Mouse (Mus musculus) Patski (cell line): ENCODE measurements around the gene Alkbh6. TPM values are rescaled to one million over a fixed set of nuclear protein-coding genes. Genes with fewer than 3 reads are reported as not detected.

Experiments used
- ATAC-seq: fragments of 100-300 bp; one replicate; pipeline ENCODE4 v1.8.0; 2021
- CTCF ChIA-PET: fragments of 350-600 bp; sonication (Branson Sonifier 250); formaldehyde crosslinking; loops from one replicate; lab custom pipeline; 2022; ENCODE audit warnings: inconsistent platforms; lab: Charles Lee
- POLR2A ChIA-PET: fragments of 350-600 bp; sonication (Branson Sonifier 250); formaldehyde crosslinking; loops from one replicate; lab custom pipeline; 2022; ENCODE audit warnings: antibody characterized with exemption, inconsistent platforms; lab: Charles Lee
- DNase-seq: peaks from one replicate; pipeline ENCODE4 v3.0.0-alpha.2; 2011; ENCODE audit warnings: low read depth, low spot score
- H3K27me3 ChIP-seq: fragments of 371-371 bp; one replicate; pipeline ENCODE4 v1.5.1; 2021
- CTCF ChIP-seq: fragments of 100-300 bp; IDR thresholded peaks from one replicate; pipeline ENCODE4 v1.5.1; 2021
- in situ Hi-C: fragments of 300-500 bp; cut with MboI; formaldehyde crosslinking; loops from 3 replicates; pipeline ENCODE4 v1.11.1; 2018; ENCODE audit warnings: low pct_unique_long_range_greater_than_20kb, mixed read lengths
- polyA plus RNA-seq: library from polyadenylated mRNA; unstranded; gene quantifications from one replicate; pipeline ENCODE4 v1.2.3, GENCODE M21; 2021

Alkbh6 gene
- polyA plus RNA-seq, 1 experiment from 2014 or later = 35.2 TPM

DNA sequence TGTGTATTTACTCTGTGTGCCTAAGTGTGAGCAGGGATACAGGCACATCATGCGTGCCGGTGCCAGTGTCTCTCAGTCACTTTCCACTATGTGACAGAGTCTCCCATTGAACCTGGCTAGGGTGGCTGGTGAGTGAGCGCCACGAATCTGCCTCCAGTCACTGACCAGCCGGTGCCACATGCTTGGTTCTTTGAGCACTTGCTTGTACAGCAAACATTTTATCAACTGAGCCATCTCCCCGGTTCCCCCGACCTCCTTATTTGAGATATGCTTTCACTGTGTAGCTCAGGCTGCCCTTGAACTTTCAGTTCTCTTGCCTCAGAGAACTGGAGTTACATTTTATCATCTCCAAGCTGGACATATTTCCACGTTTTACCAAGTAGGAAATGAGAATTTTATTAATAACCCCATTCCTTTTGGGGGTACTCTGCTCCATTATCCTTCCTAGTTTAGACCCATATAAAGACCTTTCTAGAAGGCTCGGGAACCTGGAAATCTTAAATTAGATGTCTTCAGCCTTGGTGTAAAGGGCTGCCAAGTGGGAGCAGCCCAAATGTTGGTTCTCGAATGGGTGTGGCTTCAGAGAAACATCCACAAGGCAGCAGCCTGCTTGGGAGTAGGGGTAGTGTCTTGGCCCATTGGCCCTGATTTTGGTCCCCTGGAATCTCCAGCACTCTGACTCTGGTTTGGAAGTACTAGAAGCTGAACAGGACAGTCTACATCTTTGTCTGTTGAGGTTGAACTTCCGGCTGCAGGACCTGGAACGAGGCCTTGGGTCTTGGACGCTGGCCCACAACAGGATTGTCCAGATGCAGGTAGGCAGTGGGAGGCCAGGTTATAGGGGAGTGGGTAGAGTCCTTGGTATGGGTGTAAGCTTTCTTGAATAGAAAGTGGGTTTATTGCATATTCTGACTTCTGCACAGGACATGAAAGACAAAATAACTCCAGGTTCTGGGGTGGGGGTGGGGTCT lies 7.3 kb downstream of the Alkbh6 start:
- no peak for ATAC-seq
- ChIA-PET CTCF (no interaction called here), POLR2A (no interaction called here)
- no peak for DNase-seq
- no peaks in the 10 kb centered on the region for H3K27me3 ChIP-seq
- TF ChIP-seq CTCF = no peak
- in situ Hi-C loops = no loop called here

DNA sequence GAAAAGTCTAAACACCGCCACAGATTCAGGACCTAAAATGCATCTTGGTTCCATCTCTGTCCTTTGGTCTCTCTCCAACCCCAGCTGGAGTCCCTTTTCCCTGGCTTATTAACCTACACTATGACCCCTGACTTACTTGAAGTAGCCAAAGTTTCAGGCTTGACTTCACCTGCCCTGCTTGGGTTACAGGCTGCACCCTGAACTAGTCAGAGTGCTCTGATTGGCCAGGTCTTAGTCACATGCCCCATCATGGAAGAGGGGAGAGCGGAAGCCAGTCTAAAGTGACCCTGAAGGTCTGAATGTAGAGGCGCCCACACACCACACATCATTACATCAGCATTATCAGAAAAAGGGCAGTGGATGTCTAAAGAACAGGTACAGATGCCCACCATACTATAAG lies 9.6 kb downstream of the Alkbh6 start:
- ATAC-seq = no peak
- TF ChIP-seq CTCF = no peak
- CTCF ChIA-PET = no interaction called here
- in situ Hi-C loops = no loop called here
- no peaks in the 10 kb centered on the region for H3K27me3 ChIP-seq
- POLR2A ChIA-PET = interaction anchor here (0.6 to 1.0 kb wide), 2 partner anchors 15 to 217 kb away, joined by 3 read pairs; no protein-coding TSS in a partner anchor
- DNase-seq = no peak

DNA sequence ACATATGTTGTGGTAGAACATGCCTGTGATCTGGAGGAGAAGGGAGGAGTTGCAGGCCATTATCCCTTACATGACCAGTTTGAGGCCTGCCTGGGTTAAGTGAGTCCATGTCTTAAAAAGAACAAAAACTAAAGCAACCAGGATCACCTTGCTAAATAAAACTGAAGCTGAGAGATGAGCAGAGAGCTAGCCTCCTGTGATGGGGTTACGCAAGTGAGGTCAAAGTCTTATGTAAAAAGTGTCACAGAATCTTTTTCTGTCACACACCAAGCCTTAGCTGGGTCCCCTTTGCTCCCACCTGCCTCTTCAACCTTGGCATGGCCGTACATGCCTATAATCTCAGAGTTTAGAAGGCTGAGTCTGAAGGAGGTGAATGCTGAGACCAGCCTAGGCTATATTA lies 12.4 kb downstream of the Alkbh6 start:
- no peak for ATAC-seq
- POLR2A ChIA-PET = interaction anchor here (0.9 kb wide), 1 partner anchor 12 kb away, joined by 3 read pairs; no protein-coding TSS in a partner anchor
- H3K27me3 ChIP-seq = no peaks in the 10 kb centered on the region
- no peak for TF ChIP-seq CTCF
- in situ Hi-C loops = no loop called here
- no peak for DNase-seq
- CTCF ChIA-PET = interaction anchor here (1.0 to 2.0 kb wide), 5 partner anchors 10 to 20 kb away, joined by 3 to 7 read pairs (median 4); partner anchors contain the start of gene Alkbh6

DNA sequence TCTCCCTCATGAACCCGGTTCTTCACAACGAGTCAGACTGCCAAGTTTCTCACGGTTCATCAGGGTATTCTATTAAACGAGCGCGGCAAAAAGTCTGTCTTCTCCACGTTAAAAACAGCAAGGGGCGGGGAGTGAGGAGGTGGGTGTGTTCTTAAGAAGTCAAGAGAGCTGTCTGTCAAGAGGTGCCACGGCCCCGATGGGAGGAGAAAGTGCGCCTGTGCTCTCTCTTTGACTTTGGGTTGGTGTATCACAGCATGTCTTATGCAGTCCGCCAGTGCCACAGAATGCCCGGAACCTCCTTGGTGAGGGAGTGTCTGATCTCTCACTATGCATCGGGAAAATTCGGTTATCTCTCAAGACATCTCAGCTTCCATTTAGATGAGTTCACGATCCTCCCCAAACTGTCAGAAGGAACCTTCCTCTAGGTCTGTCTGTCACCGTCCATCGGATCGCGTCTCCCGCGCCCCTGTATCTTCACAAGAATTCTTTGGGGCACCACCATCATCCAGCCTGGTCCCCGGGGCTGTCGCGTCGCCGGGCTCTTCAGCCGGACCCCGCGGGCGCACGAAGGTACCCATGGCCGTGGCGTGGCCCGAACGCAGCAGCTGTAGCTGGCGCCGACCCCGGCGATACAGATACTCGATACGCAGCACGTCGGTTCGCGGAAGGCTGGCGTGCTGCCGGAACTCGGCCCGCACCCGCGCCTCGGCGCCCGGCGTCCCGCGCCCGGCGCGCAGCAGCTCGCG lies 13.2 kb downstream of the Alkbh6 start, which contains the start of gene E130208F15Rik:
E130208F15Rik (plus strand) TSS at position 202 of the 746 bp plus-strand sequence.
- CTCF ChIA-PET = interaction anchor here (1.1 to 2.0 kb wide), 3 partner anchors 11 to 14 kb away, joined by 4 to 7 read pairs (median 4); no protein-coding TSS in a partner anchor
- DNase-seq (no peak), ATAC-seq (peak; percentile 69)
- H3K27me3 ChIP-seq = no peaks in the 10 kb centered on the region
- in situ Hi-C loops = no loop called here
- POLR2A ChIA-PET = interaction anchor here (0.6 to 1.5 kb wide), 3 partner anchors 8 to 14 kb away, joined by 3 to 5 read pairs (median 3); no protein-coding TSS in a partner anchor
- no peak for TF ChIP-seq CTCF

DNA sequence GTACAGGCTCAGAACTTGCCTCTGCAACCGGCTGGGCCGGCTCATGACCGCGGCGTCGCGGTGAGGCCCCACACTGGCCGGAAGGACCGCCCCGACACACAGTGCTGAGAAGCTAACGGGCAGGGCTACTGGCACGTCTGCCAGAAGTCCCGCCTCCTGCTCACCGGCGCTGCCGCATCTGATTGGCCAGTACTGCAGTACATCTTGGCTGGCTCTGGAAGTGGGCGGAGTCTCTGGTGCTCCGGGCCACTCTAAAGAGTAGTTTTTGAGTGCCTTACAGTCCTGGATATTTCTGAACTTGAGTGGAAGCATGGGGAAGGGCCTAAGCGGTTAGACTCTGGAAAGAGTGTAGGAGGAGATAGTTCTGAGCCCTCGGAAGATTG lies 13.8 kb downstream of the Alkbh6 start:
- TF ChIP-seq CTCF = no peak
- ATAC-seq (peak; percentile 98), DNase-seq (peak; percentile 87)
- CTCF ChIA-PET = interaction anchor here (1.1 to 1.4 kb wide), 3 partner anchors 11 to 14 kb away, joined by 3 to 4 read pairs (median 4); no protein-coding TSS in a partner anchor
- no peaks in the 10 kb centered on the region for H3K27me3 ChIP-seq
- in situ Hi-C loops = no loop called here
- POLR2A ChIA-PET = interaction anchor here (1.5 kb wide), 1 partner anchor 14 kb away, joined by 5 read pairs; no protein-coding TSS in a partner anchor

DNA sequence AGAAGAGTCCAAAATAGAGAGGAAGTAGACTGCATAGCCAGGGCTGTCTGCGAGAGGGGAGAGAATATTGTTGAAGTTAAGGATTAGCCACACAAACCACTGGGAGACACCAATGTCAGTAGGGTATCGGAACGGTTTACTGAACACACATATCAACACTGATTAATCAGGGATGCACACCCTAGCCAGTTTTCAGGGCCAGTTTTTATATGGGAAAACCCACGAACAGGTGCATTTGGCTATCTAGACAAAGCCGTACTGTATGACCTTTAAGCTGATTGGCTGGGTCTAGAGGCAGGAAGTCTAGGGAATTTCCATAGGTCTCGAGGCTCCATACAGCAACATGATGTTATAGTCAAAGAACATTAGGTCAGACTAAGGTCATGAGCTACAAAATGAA lies 14.3 kb downstream of the Alkbh6 start:
- H3K27me3 ChIP-seq = no peaks in the 10 kb centered on the region
- TF ChIP-seq CTCF = no peak
- no peak for ATAC-seq
- in situ Hi-C loops = no loop called here
- ChIA-PET POLR2A (interaction anchor here (0.5 to 1.5 kb wide), 2 partner anchors 15 to 129 kb away, joined by 3 to 5 read pairs; no protein-coding TSS in a partner anchor), CTCF (interaction anchor here (1.3 to 1.4 kb wide), 2 partner anchors 13 to 23 kb away, joined by 3 read pairs; no protein-coding TSS in a partner anchor)
- DNase-seq = no peak

DNA sequence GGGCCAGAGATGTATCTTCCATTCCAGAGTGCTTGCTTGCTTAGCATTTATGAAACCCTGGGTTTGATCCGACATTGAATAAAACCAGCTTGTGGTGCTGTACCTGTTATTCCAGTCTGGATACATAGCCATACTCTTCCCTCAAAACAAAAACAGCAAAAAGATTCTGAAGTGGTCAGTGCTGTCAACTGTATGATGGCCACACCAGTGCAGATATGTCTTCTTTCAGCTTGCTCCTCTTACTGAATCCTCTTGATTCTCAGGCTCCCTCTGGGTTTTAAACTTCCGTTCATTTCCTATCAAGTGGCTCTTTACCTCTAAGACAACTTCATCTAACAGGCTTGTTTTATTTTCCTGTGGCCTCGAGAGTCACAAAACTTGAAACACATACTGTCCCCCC lies 15.3 kb downstream of the Alkbh6 start, which contains the start of gene Sdhaf1:
Sdhaf1 (minus strand) TSS at position 101 of the 400 bp plus-strand sequence.
- in situ Hi-C loops = no loop called here
- TF ChIP-seq CTCF = no peak
- H3K27me3 ChIP-seq = no peaks in the 10 kb centered on the region
- DNase-seq (no peak), ATAC-seq (no peak)
- ChIA-PET CTCF (interaction anchor here (1.3 to 1.5 kb wide), 2 partner anchors 12 to 22 kb away, joined by 3 to 6 read pairs; no protein-coding TSS in a partner anchor), POLR2A (no interaction called here)

DNA sequence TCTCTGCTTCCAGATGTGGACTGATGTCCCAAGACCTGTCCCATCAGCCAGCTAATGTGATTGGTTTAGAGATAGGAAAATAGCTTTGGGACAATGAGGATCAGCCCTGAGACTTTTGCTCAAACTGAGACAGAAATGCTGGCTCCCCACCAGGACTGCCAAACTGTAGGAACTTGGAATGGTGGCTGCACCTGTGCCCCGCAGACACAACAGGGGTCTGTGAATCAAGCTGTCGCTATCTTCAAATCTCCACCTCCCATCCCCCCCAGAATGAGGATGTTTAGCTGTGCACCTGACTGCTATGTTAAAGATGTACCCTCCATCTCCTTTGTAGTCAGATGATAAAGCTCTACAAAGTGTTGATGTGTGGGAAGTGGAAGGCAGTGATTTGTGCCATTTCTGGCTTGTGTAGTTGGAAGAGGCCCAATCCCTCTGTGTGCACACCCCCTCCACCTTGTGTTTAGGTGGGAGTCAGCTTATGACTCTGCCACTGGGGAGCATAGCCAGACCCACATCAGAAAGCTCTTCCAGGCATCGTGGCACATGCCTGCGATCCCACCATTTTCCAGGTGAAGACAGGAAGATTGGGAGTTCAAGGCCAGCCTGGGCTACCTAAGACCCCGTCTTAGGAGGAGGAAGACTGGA lies 15.9 kb downstream of the Alkbh6 start:
- ChIA-PET CTCF (interaction anchor here (1.2 to 1.5 kb wide), 3 partner anchors 10 to 22 kb away, joined by 3 to 7 read pairs (median 6); no protein-coding TSS in a partner anchor), POLR2A (interaction anchor here (0.6 kb wide), 1 partner anchor 292 kb away, joined by 3 read pairs; no protein-coding TSS in a partner anchor)
- TF ChIP-seq CTCF = no peak
- DNase-seq (no peak), ATAC-seq (no peak)
- in situ Hi-C loops = no loop called here
- no peaks in the 10 kb centered on the region for H3K27me3 ChIP-seq

DNA sequence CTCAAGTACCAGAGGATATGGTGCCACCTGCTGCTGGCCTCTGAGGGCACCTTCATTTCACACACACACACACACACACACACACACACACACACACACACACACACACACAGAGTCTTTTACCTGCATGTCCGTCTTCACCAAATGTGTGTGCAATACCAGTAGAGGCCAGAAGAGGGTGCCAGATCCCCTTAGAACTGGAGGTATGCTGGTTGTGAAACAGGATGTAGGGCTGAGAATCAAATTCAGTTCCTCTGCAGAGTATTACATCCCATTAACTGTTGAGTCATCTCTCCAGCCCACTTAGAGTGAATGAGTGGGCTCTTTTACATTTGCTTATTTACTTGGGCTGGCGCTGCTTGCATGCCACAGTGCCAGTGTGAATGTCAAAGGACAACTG lies 16.8 kb downstream of the Alkbh6 start:
- ChIA-PET CTCF (interaction anchor here (1.2 to 1.5 kb wide), 2 partner anchors 9 to 11 kb away, joined by 6 to 7 read pairs; no protein-coding TSS in a partner anchor), POLR2A (no interaction called here)
- ATAC-seq (no peak), DNase-seq (no peak)
- H3K27me3 ChIP-seq = no peaks in the 10 kb centered on the region
- in situ Hi-C loops = no loop called here
- no peak for TF ChIP-seq CTCF
